Mouse (Mus musculus) heart, embryonic 15.5 days (tissue): ENCODE measurements around the gene Plxna3. TPM values are rescaled to one million over a fixed set of nuclear protein-coding genes. Genes with fewer than 3 reads are reported as not detected.

Source experiments
- ATAC-seq: fragments of 200-750 bp; cut with Nextera tagmentation; replicated peaks from 2 replicates; pipeline ENCODE4 v1.8.0; 2017; ENCODE audit warnings: low read depth, moderate TSS enrichment; ENCODE audit not compliant: insufficient number of reproducible peaks, insufficient read depth, low FRiP score
- H3K27ac ChIP-seq: fragments of 300-500 bp; sonication (generic); 2 replicates; pipeline ENCODE4 v1.5.1; 2015; ENCODE audit warnings: mild to moderate bottlenecking, inconsistent platforms
- H3K27me3 ChIP-seq: fragments of 300-500 bp; sonication (generic); 2 replicates; pipeline ENCODE4 v1.6.1; 2015; ENCODE audit warnings: inconsistent platforms
- H3K36me3 ChIP-seq: fragments of 300-500 bp; sonication (generic); 2 replicates; pipeline ENCODE4 v1.6.1; 2015; ENCODE audit warnings: mild to moderate bottlenecking, inconsistent platforms
- H3K4me1 ChIP-seq: fragments of 300-500 bp; sonication (generic); replicated peaks from 2 replicates; pipeline ENCODE4 v1.6.1; 2015; ENCODE audit warnings: inconsistent platforms
- H3K4me2 ChIP-seq: fragments of 300-500 bp; sonication (generic); 2 replicates; pipeline ENCODE4 v1.6.1; 2015; ENCODE audit warnings: inconsistent platforms, mild to moderate bottlenecking, moderate library complexity
- H3K4me3 ChIP-seq: fragments of 300-500 bp; sonication (generic); 2 replicates; pipeline ENCODE4 v1.5.1; 2015; ENCODE audit warnings: mild to moderate bottlenecking, inconsistent platforms
- H3K9ac ChIP-seq: fragments of 300-500 bp; sonication (generic); 2 replicates; pipeline ENCODE4 v1.6.1; 2015; ENCODE audit warnings: mild to moderate bottlenecking, inconsistent platforms
- H3K9me3 ChIP-seq: fragments of 300-500 bp; sonication (generic); replicated peaks from 2 replicates; pipeline ENCODE4 v1.6.1; 2016; ENCODE audit warnings: inconsistent platforms
- WGBS: fragments of 180-500 bp; shearing (Covaris S2); methylation state at CpG from one replicate; pipeline ENCODE4 v1.1.7; 2015; ENCODE audit warnings: mixed read lengths; 5-methylcytosine and 5-hydroxymethylcytosine counted together
- polyA plus RNA-seq: library from polyadenylated mRNA; unstranded; fragments of >200 nt; fragmentation: Nextera tagmentation; extraction: Ambion mirVana; gene quantifications from 2 replicates; pipeline ENCODE4 v1.2.1, GENCODE M21; 2015

The Plxna3 gene
- 3.6 and 6.8 TPM in 2 replicates for polyA plus RNA-seq

DNA sequence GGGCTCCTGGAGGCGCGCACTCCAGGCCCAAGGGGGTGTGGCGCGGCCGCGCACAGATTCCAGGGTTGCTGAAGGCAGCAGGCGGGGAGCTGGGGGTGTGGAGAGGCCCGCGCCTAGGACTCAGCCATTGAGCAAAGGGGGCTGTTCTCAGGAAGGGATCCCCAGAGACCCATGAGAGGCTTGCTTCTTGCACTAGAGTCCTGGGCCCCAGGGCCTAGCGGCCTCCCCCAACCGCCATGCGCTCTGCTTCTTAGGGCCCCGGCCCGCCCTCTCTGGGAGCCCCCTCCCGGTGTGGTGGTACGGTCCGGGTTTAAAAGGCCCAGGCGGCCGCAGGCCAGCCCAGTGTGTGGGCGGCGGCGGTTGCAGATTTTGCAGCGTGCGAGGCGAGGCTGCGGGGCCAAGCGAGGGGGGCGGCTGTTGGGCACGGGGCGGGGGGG is at the start of gene Plxna3:
Plxna3 (plus strand) TSS at position 342 of the 437 bp plus-strand sequence.
- no peaks in the 10 kb centered on the region for H3K36me3 ChIP-seq
- no peaks in the 10 kb centered on the region for H3K9me3 ChIP-seq
- H3K27ac ChIP-seq = peak within 1 kb of the TSS; percentile 77
- WGBS = 15% methylated on average over 30 of the region's 30 CpGs
- no peaks in the 10 kb centered on the region for H3K27me3 ChIP-seq
- H3K4me1 ChIP-seq = peaks cover 15% of the 10 kb centered on the region
- H3K9ac ChIP-seq = peak within 1 kb of the TSS; percentile 66
- peak within 1 kb of the TSS; percentile 53 for H3K4me3 ChIP-seq
- peak within 1 kb of the TSS; percentile 71 for H3K4me2 ChIP-seq
- peak; percentile 88 for ATAC-seq

DNA sequence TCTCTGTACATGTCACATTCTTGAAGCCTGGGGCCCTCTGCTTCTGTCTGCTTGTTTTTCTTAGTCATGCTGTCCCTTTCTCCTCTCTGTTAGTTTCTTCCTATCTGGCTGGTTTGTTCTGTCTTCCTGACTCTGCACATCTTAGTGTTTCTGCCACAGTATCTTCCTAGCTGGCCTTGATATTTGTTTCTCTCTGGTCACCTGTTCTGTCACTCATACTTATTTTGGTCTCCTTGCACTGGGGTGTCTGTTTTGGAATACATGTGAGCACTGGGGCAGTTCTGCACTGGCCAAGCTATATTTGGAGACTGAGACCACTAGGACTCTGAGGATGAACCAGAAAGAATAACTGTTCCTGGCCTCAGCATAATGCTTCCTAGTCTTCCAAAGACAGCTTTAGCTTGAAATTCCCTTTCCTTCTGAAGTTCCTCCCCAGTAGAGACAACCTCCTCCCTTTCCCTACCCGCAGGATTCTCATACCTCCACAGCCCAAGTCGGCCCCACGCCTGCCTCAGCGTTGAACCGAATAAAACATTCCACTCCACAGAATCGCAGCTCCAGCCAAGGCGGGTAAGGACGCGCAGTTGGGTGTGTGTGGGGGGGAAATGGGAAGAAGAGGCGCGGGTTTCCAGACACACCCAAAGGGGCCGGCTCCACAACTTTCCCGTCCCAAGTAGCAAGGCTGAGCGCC is 47.7 kb upstream of the Plxna3 start:
- Histone ChIP-seq H3K9me3 (no peaks in the 10 kb centered on the region), H3K27me3 (no peaks in the 10 kb centered on the region), H3K4me3 (peak overlapping the region; percentile 64), H3K4me2 (peak overlapping the region; percentile 78), H3K9ac (peak overlapping the region; percentile 56), H3K27ac (peak overlapping the region; percentile 92), H3K4me1 (peaks cover 8% of the 10 kb centered on the region), H3K36me3 (no peaks in the 10 kb centered on the region)
- WGBS = 9% methylated on average over 14 of the region's 14 CpGs
- peak; percentile 15 for ATAC-seq

DNA sequence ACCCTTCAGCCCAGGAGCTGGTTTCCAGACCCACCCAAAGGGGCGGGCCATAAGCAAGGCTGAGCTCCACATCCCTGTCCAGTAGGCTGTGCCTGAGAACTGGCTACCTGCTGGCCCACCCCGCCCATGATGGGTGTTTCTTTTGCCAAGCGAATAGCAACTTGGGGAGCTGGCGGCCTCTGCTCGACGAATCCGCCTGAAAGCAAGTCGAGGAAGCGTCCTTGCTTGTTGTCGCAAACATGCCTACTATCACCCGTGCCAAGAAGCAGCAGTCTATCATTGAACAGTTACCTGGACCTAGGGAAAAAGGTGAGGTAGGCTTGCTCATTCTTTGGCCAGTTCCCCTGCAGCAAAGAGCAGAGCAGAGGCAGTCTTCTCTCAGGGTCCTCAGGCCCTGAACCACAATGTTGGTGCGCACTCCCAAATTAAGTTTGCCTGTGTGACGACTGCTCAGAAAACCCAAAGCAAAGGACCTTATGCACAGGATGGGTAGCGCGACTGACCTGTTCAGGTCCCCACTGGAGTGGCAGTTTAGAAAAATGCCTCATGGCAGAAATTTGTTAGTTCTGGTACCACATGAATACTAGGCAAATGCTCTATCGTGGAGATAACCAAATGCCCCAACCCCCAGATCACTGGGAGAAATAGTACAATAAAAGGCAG is 47.0 kb upstream of the Plxna3 start, which contains the start of the genes Taz and Dnase1l1:
Taz (plus strand) TSS at position 181 of the 663 bp plus-strand sequence.
Dnase1l1 (minus strand) TSS at position 606 of the 663 bp plus-strand sequence.
- 12% methylated on average over 16 of the region's 16 CpGs for WGBS
- no peaks in the 10 kb centered on the region for H3K9me3 ChIP-seq

DNA sequence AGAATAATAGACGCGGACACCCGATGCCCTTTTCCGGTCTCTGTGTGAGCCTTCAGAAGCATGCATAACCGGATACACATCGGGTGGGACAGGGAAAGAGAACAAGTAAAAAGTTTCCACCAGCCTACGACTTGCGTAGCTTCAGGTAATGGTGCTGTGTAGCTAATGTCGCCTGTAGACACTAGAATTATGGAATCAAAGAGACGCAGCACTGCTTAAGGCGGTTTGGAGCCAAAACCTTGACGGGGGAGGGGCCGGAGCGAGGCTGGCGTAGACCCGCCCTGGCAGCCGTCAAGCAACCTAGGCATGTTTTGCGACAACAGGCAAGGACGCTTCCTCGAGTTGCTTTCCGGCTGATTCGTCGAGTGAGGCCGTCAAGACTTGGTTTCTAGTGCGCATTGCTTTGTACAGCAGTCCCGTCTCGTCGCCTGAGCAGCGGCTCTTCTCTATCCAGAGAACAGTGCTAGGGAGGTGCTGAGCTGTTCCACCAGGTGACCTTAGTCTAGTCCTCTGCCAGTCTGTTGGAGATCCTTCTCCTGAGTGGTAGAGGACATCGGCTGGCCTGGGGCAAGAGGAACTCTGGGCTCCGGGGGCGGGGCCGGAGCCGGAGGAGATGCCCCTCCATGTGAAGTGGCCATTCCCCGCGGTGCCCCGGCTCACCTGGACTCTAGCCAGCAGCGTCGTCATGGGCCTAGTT is 46.3 kb upstream of the Plxna3 start:
- WGBS = 19% methylated on average over 39 of the region's 39 CpGs
- peak; percentile 50 for ATAC-seq

More for the DNA sequence above, 47.0 kb upstream of the Plxna3 start, which contains the start of the genes Taz and Dnase1l1:
- peak within 1 kb of the TSS; percentile 67 for H3K9ac ChIP-seq
- H3K36me3 ChIP-seq = no peaks in the 10 kb centered on the region
- no peaks in the 10 kb centered on the region for H3K27me3 ChIP-seq
- H3K4me1 ChIP-seq = peaks cover 8% of the 10 kb centered on the region
- ATAC-seq = peak; percentile 90
- peak within 1 kb of the TSS; percentile 92 for H3K27ac ChIP-seq
- peak within 1 kb of the TSS; percentile 64 for H3K4me3 ChIP-seq
- peak within 1 kb of the TSS; percentile 78 for H3K4me2 ChIP-seq

DNA sequence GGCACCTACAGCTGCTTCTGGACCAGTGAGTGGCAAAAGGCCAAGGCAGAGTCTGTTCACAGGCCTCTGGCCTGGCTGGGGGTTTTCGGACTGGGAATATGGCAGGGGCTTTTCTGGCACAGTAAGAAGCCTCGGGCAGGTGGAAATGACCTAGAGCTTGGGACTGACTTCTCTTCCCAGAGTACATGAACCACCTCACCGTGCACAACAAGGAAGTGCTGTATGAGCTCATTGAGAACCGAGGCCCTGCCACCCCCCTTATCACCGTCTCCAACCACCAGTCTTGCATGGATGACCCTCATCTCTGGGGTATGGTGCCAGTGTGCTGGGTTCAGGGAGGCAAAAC is 45.8 kb upstream of the Plxna3 start:
- Histone ChIP-seq H3K4me2 (peak overlapping the region; percentile 78), H3K4me1 (peaks cover 8% of the 10 kb centered on the region), H3K4me3 (peak overlapping the region; percentile 64), H3K36me3 (no peaks in the 10 kb centered on the region), H3K9me3 (no peaks in the 10 kb centered on the region), H3K27ac (peak overlapping the region; percentile 92), H3K9ac (peak overlapping the region; percentile 67), H3K27me3 (no peaks in the 10 kb centered on the region)
- 23% methylated on average over 5 of the region's 5 CpGs for WGBS
- ATAC-seq = no peak

More for the DNA sequence above, 46.3 kb upstream of the Plxna3 start:
- H3K27me3 ChIP-seq = no peaks in the 10 kb centered on the region
- H3K9ac ChIP-seq = peak overlapping the region; percentile 67
- H3K27ac ChIP-seq = peak overlapping the region; percentile 92
- peak overlapping the region; percentile 64 for H3K4me3 ChIP-seq
- peak overlapping the region; percentile 78 for H3K4me2 ChIP-seq
- H3K9me3 ChIP-seq = no peaks in the 10 kb centered on the region
- H3K36me3 ChIP-seq = no peaks in the 10 kb centered on the region
- peaks cover 8% of the 10 kb centered on the region for H3K4me1 ChIP-seq

DNA sequence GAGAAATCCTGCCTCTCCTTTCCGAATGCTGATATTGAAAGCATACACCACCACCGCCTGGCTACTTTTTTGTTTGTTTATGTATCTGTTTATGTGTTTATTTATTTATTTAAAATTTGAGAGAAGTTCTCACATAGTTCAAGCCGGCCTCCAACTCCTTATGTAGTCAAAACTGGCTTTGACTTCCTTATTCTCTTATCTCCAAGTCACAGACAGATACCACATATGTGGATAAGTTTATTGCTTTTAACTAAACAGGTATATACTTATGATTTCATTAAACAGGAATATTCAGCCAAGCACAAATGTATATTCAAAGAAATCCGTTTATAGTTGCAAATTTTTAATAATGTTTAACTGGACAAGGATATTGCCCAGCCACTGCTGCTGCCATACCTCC is 35.4 kb upstream of the Plxna3 start:
- Histone ChIP-seq H3K4me1 (no peaks in the 10 kb centered on the region), H3K9me3 (no peaks in the 10 kb centered on the region), H3K4me2 (no peak overlapping the region), H3K4me3 (no peak overlapping the region), H3K27ac (no peak overlapping the region), H3K9ac (no peak overlapping the region), H3K27me3 (no peaks in the 10 kb centered on the region), H3K36me3 (no peaks in the 10 kb centered on the region)
- ATAC-seq = no peak
- 64% methylated on average over 4 of the region's 4 CpGs for WGBS

DNA sequence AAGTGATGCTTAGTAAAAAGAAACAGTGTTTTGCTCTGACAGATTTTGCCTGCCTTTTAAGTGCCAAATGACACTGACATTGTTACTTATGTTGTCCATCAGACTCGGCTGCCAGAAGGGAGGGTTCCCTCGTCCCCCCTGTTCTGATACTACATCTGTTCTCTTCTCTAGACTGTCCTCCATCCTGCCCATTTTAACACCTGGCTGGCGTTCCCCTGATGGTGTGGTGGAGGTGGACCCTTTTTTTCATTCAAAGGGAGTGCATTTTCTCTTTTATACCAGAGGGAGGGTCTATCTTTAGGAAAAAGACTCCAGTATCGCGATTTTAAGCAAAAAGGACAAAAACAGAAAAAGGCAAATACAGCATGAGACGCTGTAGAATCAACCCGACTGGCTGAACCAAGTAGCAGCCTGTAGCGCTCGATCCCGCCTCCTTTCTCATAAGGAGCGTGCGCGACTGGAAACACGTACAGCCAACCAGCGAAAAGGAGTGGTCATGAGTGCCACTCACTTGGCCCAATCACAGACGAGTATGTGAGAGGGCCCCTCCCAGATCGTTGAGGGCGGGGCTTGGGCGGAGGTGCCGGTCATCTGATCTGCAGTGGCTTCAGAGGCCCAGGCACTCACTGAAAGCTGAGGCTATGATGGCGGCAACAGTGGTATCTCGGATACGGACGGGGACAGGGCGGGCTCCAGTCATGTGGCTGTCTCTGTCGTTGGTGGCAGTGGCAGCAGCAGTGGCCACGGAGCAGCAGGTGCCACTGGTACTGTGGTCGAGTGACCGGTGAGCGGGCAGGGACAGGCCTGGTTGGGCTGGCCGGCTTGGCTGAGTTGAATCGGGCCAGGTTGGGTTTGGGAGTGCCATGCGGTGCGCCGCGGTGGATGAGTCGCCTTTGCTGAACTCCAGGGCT is 32.1 kb upstream of the Plxna3 start, which contains the start of gene Atp6ap1:
Atp6ap1 (plus strand) TSS at position 560 of the 911 bp plus-strand sequence.
- H3K27me3 ChIP-seq = no peaks in the 10 kb centered on the region
- no peaks in the 10 kb centered on the region for H3K9me3 ChIP-seq
- peak within 1 kb of the TSS; percentile 70 for H3K4me3 ChIP-seq
- 11% methylated on average over 37 of the region's 37 CpGs for WGBS
- H3K9ac ChIP-seq = peak within 1 kb of the TSS; percentile 77
- peak within 1 kb of the TSS; percentile 71 for H3K27ac ChIP-seq
- H3K4me2 ChIP-seq = peak within 1 kb of the TSS; percentile 70
- no peaks in the 10 kb centered on the region for H3K4me1 ChIP-seq
- peaks cover 7% of the 10 kb centered on the region; the same call in 1 of the 2 replicates for H3K36me3 ChIP-seq
- peak; percentile 98 for ATAC-seq

DNA sequence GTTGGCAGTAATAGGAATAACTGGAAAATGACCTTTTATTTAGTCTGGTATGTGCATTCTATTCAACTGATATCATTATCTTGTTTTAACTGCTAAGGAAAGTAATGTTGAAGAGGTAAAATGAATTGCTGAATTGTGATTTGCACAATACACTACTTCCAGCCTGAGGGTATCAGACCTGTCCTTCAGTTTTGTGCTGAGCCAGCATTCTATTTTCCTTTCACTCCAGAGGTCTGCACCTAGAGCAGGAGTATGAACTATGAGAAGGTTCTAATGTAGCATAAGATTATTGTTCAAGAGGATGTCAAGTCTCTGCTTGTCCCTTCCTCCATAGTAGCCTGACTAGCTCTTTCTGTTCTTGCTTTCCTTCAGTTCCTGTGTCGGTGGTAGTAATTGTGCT is 30.5 kb upstream of the Plxna3 start:
- Histone ChIP-seq H3K4me3 (no peak overlapping the region), H3K9me3 (no peaks in the 10 kb centered on the region), H3K4me2 (no peak overlapping the region), H3K36me3 (peaks cover 14% of the 10 kb centered on the region), H3K27ac (no peak overlapping the region), H3K9ac (no peak overlapping the region), H3K27me3 (no peaks in the 10 kb centered on the region), H3K4me1 (no peaks in the 10 kb centered on the region)
- 82% methylated on average over 1 of the region's 1 CpGs for WGBS
- no peak for ATAC-seq

DNA sequence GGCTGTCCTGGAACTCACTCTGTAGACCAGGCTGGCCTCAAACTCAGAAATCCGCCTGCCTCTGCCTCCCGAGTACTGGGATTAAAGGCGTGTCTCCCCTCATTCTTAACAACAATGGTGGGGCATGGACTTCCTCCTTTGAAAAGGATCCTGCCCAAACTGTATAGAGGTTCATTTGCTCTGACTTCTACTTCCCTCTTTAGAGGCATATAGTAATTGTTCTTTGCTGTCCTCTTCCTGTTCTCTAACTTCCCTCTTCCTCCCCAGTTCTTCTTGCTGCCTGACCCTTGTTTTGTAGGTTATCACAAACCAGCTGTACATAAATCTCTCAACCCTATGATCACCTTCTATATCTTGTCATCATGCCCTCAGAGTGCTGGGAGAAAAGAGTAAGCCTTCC is 29.1 kb upstream of the Plxna3 start:
- 79% methylated on average over 3 of the region's 3 CpGs for WGBS
- H3K4me1 ChIP-seq = no peaks in the 10 kb centered on the region; the same call in 1 of the 2 replicates
- no peaks in the 10 kb centered on the region for H3K27me3 ChIP-seq
- no peak overlapping the region for H3K27ac ChIP-seq
- H3K4me3 ChIP-seq = no peak overlapping the region
- no peak overlapping the region for H3K4me2 ChIP-seq
- no peak overlapping the region for H3K9ac ChIP-seq
- peaks cover 16% of the 10 kb centered on the region for H3K36me3 ChIP-seq
- H3K9me3 ChIP-seq = no peaks in the 10 kb centered on the region
- ATAC-seq = no peak

DNA sequence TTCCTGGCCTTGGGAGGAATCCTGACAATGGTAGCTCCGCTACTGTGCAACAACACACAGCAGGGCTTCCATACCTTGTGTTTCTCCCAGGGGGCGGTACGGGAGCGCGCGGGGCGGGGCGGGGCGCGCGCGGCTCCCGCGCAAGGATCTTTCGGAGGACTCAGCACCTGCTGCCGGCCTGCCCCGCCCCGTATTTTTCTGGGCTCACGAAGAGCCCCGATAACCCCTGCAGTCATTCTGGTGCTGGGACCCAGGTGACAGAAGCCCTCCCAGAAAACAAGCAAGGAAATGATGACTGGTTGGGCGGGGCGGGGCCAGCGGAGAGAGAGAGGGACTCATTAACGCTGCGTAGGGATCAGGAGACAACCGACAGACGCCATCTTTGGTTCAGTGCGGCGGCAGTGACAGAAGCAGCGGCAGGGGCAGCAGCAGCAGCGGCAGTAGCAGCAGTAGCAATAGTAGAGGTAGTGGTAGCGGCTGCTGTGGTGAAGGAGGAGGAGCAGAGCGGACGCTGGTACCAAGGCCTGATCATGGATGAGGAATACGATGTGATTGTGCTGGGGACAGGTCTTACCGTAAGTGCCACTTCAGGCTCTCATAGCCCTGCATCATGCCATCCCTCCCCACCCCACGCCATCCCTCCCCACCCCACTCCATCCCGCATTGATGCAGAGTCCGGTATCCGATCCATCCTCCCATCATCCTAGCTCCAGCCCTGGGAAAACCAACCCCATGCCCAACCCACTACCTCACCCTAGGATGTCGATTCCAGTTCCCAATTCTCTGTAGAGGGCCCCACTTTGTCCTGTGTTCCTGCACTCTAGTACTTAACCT is 23.8 kb upstream of the Plxna3 start, which contains the start of gene Gdi1:
Gdi1 (plus strand) TSS at position 132 of the 834 bp plus-strand sequence.
- 8% methylated on average over 41 of the region's 41 CpGs for WGBS
- H3K4me1 ChIP-seq = peaks cover 7% of the 10 kb centered on the region
- H3K9ac ChIP-seq = peak within 1 kb of the TSS; percentile 68
- ATAC-seq = peak; percentile 85
- H3K4me2 ChIP-seq = peak within 1 kb of the TSS; percentile 67
- H3K27ac ChIP-seq = peak within 1 kb of the TSS; percentile 92
- no peaks in the 10 kb centered on the region for H3K27me3 ChIP-seq
- peaks cover 36% of the 10 kb centered on the region for H3K36me3 ChIP-seq
- H3K4me3 ChIP-seq = peak within 1 kb of the TSS; percentile 65
- H3K9me3 ChIP-seq = no peaks in the 10 kb centered on the region
